Mouse (Mus musculus) lung, postnatal 0 days (tissue): ENCODE results near the gene Tgif1. TPM values are rescaled to one million over a fixed set of nuclear protein-coding genes. Genes with fewer than 3 reads are reported as not detected.

Experiments
- ATAC-seq: fragments of 200-750 bp; cut with Nextera tagmentation; 2 replicates; pipeline ENCODE4 v1.8.0; 2017; ENCODE audit warnings: moderate library complexity
- DNase-seq: peaks from one replicate; pipeline ENCODE4 v3.0.0-alpha.2; 2016; ENCODE audit warnings: low spot score
- H3K27ac ChIP-seq: fragments of 300-500 bp; sonication (generic); 2 replicates; pipeline ENCODE4 v1.5.1; 2014; ENCODE audit warnings: antibody characterized with exemption, mild to moderate bottlenecking, low read length, mixed read lengths
- H3K27me3 ChIP-seq: fragments of 300-500 bp; sonication (generic); replicated peaks from 2 replicates; pipeline ENCODE4 v1.6.1; 2014; ENCODE audit warnings: low read length, mixed read lengths; ENCODE audit not compliant: insufficient read depth
- H3K36me3 ChIP-seq: fragments of 300-500 bp; sonication (generic); 2 replicates; pipeline ENCODE4 v1.6.1; 2014; ENCODE audit warnings: low read length, mixed read lengths; ENCODE audit not compliant: insufficient read depth
- H3K4me1 ChIP-seq: fragments of 300-500 bp; sonication (generic); 2 replicates; pipeline ENCODE4 v1.6.1; 2014; ENCODE audit warnings: antibody characterized with exemption, low read depth, low read length, mixed read lengths; ENCODE audit not compliant: insufficient read depth
- H3K4me2 ChIP-seq: fragments of 300-500 bp; sonication (generic); replicated peaks from 2 replicates; pipeline ENCODE4 v1.6.1; 2014; ENCODE audit warnings: low read depth, mild to moderate bottlenecking, low read length, moderate library complexity, mixed read lengths
- H3K4me3 ChIP-seq: fragments of 300-500 bp; sonication (generic); 2 replicates; pipeline ENCODE4 v1.5.1; 2014; ENCODE audit warnings: low read depth, low read length
- H3K9ac ChIP-seq: fragments of 300-500 bp; sonication (generic); replicated peaks from 2 replicates; pipeline ENCODE4 v1.6.1; 2014; ENCODE audit warnings: low read depth, mild to moderate bottlenecking
- H3K9me3 ChIP-seq: fragments of 300-500 bp; sonication (generic); 2 replicates; pipeline ENCODE4 v1.6.1; 2016; ENCODE audit warnings: low read length, mixed read lengths
- CTCF ChIP-seq: IDR thresholded peaks from 2 replicates; pipeline ENCODE4 v1.5.1; 2016; ENCODE audit warnings: antibody characterized with exemption, mild to moderate bottlenecking
- EP300 ChIP-seq: IDR thresholded peaks from 2 replicates; pipeline ENCODE4 v1.6.1; 2016; ENCODE audit warnings: antibody characterized with exemption, mild to moderate bottlenecking, control low read depth
- WGBS: fragments of 180-500 bp; shearing (Covaris S2); extraction: QIAGEN DNeasy Blood & Tissue Kit; methylation state at CpG from one replicate; pipeline ENCODE4 v1.1.7; 2014; 5-methylcytosine and 5-hydroxymethylcytosine counted together
- polyA plus RNA-seq: library from polyadenylated mRNA; unstranded; fragments of >200 nt; fragmentation: Nextera tagmentation; extraction: Ambion mirVana; gene quantifications from 2 replicates; pipeline ENCODE4 v1.2.1, GENCODE M21; 2015

Tgif1 gene
- polyA plus RNA-seq, 1 experiment from 2014 or later: 45.2 TPM

DNA sequence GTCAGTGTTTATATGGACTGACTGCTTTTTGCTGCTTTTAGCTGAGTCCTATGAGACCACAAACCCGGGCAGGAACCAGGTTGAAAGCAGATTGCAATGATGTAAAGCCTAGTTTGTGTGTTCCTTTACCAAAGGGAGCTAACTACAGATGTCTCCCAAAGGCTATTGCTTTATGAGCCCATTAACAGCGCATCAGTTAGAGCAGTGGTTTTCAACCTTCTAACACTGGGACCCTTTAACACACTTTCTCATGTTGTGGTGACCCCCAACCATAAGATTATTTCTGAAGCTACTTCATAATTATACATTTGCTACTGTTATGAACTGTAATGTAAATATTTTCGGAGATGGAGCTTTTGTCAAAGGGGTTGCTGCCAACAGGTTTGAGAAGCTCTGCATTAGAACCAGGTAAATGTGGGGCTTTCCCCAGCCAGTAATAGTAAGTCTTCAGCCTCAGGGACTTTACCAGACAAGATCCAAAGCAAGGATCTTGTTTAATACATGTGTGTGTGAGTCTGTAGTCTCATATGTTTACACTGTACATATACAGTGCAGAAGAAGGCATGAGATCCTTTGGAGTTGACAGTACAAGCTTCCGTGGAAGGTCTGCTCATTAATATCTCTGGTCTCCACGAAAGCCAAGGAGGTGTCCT lies 15.4 kb upstream of the Tgif1 start:
- DNase-seq: no peak
- no peaks in the 10 kb centered on the region for H3K9me3 ChIP-seq
- no peaks in the 10 kb centered on the region for H3K4me1 ChIP-seq
- ATAC-seq: no peak
- no peak overlapping the region for H3K4me2 ChIP-seq
- H3K27ac ChIP-seq: no peak overlapping the region
- no peak overlapping the region for H3K9ac ChIP-seq
- H3K36me3 ChIP-seq: no peaks in the 10 kb centered on the region
- TF ChIP-seq EP300 (no peak), CTCF (no peak)
- 73% methylated on average over 5 of the region's 5 CpGs for WGBS
- H3K27me3 ChIP-seq: no peaks in the 10 kb centered on the region
- H3K4me3 ChIP-seq: no peak overlapping the region

- no peaks in the 10 kb centered on the region for H3K4me1 ChIP-seq
- DNase-seq: no peak
- no peak overlapping the region for H3K4me3 ChIP-seq
- no peaks in the 10 kb centered on the region for H3K9me3 ChIP-seq
- H3K36me3 ChIP-seq: no peaks in the 10 kb centered on the region
- 69% methylated on average over 6 of the region's 6 CpGs for WGBS
- no peak overlapping the region for H3K9ac ChIP-seq
- H3K27me3 ChIP-seq: no peaks in the 10 kb centered on the region
- TF ChIP-seq CTCF (no peak), EP300 (no peak)
- H3K4me2 ChIP-seq: no peak overlapping the region
- ATAC-seq: no peak
- H3K27ac ChIP-seq: no peak overlapping the region
These were observed 13.3 kb upstream of the Tgif1 start for GRCm38 (mm10) chr17:70866538-70867114.

DNA sequence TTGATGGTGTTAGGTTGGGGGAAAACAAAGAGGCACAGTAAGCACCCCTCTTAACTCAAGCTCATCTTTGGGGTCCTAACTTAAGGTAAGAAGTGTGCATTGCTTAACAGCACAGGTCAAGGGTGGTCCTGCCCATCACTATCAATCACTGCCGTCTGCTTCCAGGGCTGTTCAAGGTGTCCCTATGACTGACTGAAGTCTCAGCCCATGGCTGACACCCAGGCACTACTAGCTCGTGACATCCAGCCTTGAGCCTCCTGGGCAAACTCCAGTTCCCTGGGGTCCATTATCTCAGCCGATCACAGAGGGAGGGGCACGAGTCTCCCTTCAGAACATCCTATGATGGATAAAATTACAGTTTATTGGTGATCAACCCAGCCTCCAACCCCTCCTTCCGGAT lies 12.7 kb upstream of the Tgif1 start:
- no peak for TF ChIP-seq CTCF
- TF ChIP-seq EP300: no peak
- WGBS: 89% methylated on average over 5 of the region's 5 CpGs
- H3K27me3 ChIP-seq: no peaks in the 10 kb centered on the region
- no peak overlapping the region for H3K4me2 ChIP-seq
- H3K9me3 ChIP-seq: no peaks in the 10 kb centered on the region
- no peak overlapping the region for H3K4me3 ChIP-seq
- H3K9ac ChIP-seq: no peak overlapping the region
- DNase-seq (no peak), ATAC-seq (no peak)
- no peaks in the 10 kb centered on the region for H3K4me1 ChIP-seq
- H3K27ac ChIP-seq: no peak overlapping the region
- no peaks in the 10 kb centered on the region for H3K36me3 ChIP-seq

GRCm38 (mm10) chr17:70865060-70865604 lies 11.8 kb upstream of the Tgif1 start:
- H3K4me2 ChIP-seq: no peak overlapping the region
- TF ChIP-seq CTCF: no peak
- no peak for TF ChIP-seq EP300
- no peaks in the 10 kb centered on the region for H3K27me3 ChIP-seq
- ATAC-seq: no peak
- no peaks in the 10 kb centered on the region for H3K9me3 ChIP-seq
- H3K4me1 ChIP-seq: no peaks in the 10 kb centered on the region
- DNase-seq: no peak
- 66% methylated on average over 10 of the region's 10 CpGs for WGBS
- no peak overlapping the region for H3K27ac ChIP-seq
- no peaks in the 10 kb centered on the region for H3K36me3 ChIP-seq
- no peak overlapping the region for H3K4me3 ChIP-seq
- no peak overlapping the region for H3K9ac ChIP-seq

DNA sequence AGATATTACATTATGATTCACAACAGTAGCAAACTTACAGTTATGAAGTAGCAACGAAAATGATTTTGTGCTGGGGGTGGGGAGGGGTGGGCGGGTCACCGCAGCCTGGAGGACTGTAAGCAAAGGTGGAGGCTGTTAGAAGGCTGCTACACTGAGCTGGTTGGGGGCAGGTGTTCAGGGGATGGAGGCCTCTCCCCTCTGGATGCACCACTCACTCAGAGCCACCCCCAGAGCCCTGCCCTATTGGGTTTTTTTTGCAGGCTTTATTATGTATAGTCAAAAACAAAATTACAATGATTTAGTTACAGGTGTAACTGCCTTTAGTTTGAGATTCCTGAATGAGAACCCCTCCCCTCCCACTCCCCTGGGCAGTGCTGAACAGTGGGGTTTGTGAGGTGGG lies 11.3 kb upstream of the Tgif1 start:
- no peaks in the 10 kb centered on the region for H3K36me3 ChIP-seq
- DNase-seq: no peak
- ATAC-seq: no peak
- no peak overlapping the region for H3K27ac ChIP-seq
- H3K9ac ChIP-seq: no peak overlapping the region
- H3K9me3 ChIP-seq: no peaks in the 10 kb centered on the region
- H3K27me3 ChIP-seq: no peaks in the 10 kb centered on the region
- H3K4me3 ChIP-seq: no peak overlapping the region
- H3K4me1 ChIP-seq: no peaks in the 10 kb centered on the region
- 80% methylated on average over 3 of the region's 3 CpGs for WGBS
- no peak for TF ChIP-seq EP300
- no peak overlapping the region for H3K4me2 ChIP-seq

- H3K4me2 ChIP-seq: no peak overlapping the region
- no peaks in the 10 kb centered on the region for H3K9me3 ChIP-seq
- 95% methylated on average over 8 of the region's 8 CpGs for WGBS
- no peak overlapping the region for H3K9ac ChIP-seq
- TF ChIP-seq CTCF: no peak
- no peak for TF ChIP-seq EP300
- H3K27ac ChIP-seq: no peak overlapping the region
- no peak overlapping the region for H3K4me3 ChIP-seq
- DNase-seq (no peak), ATAC-seq (no peak)
- H3K4me1 ChIP-seq: no peaks in the 10 kb centered on the region
- H3K27me3 ChIP-seq: no peaks in the 10 kb centered on the region
- H3K36me3 ChIP-seq: no peaks in the 10 kb centered on the region
These were observed 10.8 kb upstream of the Tgif1 start for GRCm38 (mm10) chr17:70864117-70864516.
